Mouse (Mus musculus) intestine, postnatal 0 days (tissue): ENCODE measurements at regions not wholly inside any gene's neighbourhood (a gene's known extent, or its start where the extent isn't known, plus 50 kb on each side); places are given as distances from the start of the nearest gene placed in this dataset.

ENCODE experiments used
- ATAC-seq: fragments of 200-750 bp; cut with Nextera tagmentation; 2 replicates; pipeline ENCODE4 v1.8.0; 2017; ENCODE audit warnings: mild to moderate bottlenecking, moderate TSS enrichment, moderate library complexity
- H3K27ac ChIP-seq: fragments of 300-500 bp; sonication (generic); 2 replicates; pipeline ENCODE4 v1.5.1; 2014; ENCODE audit warnings: mild to moderate bottlenecking, low read depth, low read length, moderate library complexity
- H3K27me3 ChIP-seq: fragments of 300-500 bp; sonication (generic); replicated peaks from 2 replicates; pipeline ENCODE4 v1.6.1; 2014; ENCODE audit warnings: low read length, mixed read lengths; ENCODE audit not compliant: control insufficient read depth, insufficient read depth
- H3K36me3 ChIP-seq: fragments of 300-500 bp; sonication (generic); 2 replicates; pipeline ENCODE4 v1.6.1; 2014; ENCODE audit warnings: mild to moderate bottlenecking, moderate library complexity; ENCODE audit not compliant: control insufficient read depth, insufficient read depth
- H3K4me1 ChIP-seq: fragments of 300-500 bp; sonication (generic); replicated peaks from 2 replicates; pipeline ENCODE4 v1.6.1; 2014; ENCODE audit warnings: antibody characterized with exemption, low read length, mixed read lengths; ENCODE audit not compliant: control insufficient read depth, insufficient read depth
- H3K4me2 ChIP-seq: fragments of 300-500 bp; sonication (generic); replicated peaks from 2 replicates; pipeline ENCODE4 v1.6.1; 2014; ENCODE audit warnings: low read depth, mild to moderate bottlenecking, moderate library complexity
- H3K4me3 ChIP-seq: fragments of 300-500 bp; sonication (generic); 2 replicates; pipeline ENCODE4 v1.5.1; 2014; ENCODE audit warnings: low read depth, low read length
- H3K9ac ChIP-seq: fragments of 300-500 bp; sonication (generic); 2 replicates; pipeline ENCODE4 v1.6.1; 2014; ENCODE audit warnings: mild to moderate bottlenecking, low read depth, low read length
- H3K9me3 ChIP-seq: fragments of 300-500 bp; sonication (generic); 2 replicates; pipeline ENCODE4 v1.6.1; 2016; ENCODE audit warnings: mixed run types; ENCODE audit not compliant: control insufficient read depth
- CTCF ChIP-seq: sonication (generic); IDR thresholded peaks from 2 replicates; pipeline ENCODE4 v1.5.1; 2016; ENCODE audit warnings: low read depth, mild to moderate bottlenecking, control low read depth, antibody characterized with exemption, moderate library complexity
- WGBS: fragments of 180-500 bp; shearing (Covaris S2); extraction: QIAGEN DNeasy Blood & Tissue Kit; methylation state at CpG from one replicate; pipeline ENCODE4 v1.1.7; 2014; 5-methylcytosine and 5-hydroxymethylcytosine counted together

DNA sequence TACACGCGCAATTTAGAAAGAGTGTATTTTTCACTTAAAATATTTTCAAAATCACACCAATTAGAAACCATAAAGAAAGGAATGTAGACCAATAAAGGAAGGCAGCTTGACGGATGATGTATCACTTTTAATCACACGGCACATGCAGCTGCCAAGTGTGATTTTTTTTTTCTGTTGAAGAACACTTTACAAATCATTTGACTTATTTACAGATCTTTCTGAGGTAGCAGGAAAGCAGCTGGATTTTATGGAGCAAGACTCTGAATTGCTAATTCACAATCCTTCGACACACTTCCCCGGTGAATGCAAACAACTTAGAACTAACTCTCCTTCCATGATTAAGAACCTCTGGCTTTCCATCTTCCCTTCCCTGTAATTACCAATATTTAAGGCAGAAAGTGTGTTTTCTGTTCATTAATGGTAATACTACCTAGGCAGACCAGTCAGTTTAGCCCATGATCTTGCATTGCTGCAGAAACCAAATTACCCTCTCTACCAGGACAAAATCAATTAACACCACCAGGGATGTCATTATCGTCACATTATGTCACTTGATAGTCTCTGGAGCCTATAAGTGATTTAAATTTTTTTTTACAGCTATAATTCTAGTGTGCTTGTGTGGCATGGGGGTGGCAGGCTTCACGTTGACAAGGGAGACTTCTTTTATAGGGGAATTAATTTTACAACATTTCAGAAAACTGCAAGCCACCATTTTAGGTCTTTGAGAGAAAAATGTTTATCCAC, 239.3 kb upstream of the Veph1 start:
- H3K36me3 ChIP-seq: no peaks in the 10 kb centered on the region
- no peaks in the 10 kb centered on the region for H3K27me3 ChIP-seq
- H3K9me3 ChIP-seq: no peaks in the 10 kb centered on the region
- no peak overlapping the region for H3K27ac ChIP-seq
- H3K4me1 ChIP-seq: no peaks in the 10 kb centered on the region
- ATAC-seq: no peak
- 55% methylated on average over 8 of the region's 8 CpGs for WGBS
- no peak for TF ChIP-seq CTCF
- no peak overlapping the region for H3K4me2 ChIP-seq
- H3K9ac ChIP-seq: no peak overlapping the region
- no peak overlapping the region for H3K4me3 ChIP-seq

DNA sequence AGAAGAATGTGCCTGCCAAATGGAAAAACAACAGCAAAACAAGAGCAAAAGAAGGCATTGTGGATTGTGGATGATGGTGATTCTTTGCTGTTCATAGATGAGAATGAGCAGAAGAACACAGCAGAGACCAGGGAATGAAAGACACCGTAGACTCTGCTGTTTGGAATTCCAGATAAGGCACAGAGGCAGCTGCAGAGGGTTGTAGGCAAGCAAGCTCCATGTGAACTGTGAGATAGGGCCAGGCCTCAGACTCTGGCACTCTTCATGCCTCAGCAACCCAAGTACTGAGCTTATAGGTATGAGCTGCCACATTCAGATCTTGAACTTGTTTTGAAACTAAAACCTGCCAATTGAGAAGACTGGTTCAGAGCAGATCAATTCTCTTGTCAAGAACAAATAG, 223.3 kb upstream of the Veph1 start:
- H3K4me2 ChIP-seq: no peak overlapping the region
- no peak overlapping the region for H3K27ac ChIP-seq
- no peaks in the 10 kb centered on the region for H3K4me1 ChIP-seq
- no peaks in the 10 kb centered on the region for H3K36me3 ChIP-seq
- H3K9ac ChIP-seq: no peak overlapping the region
- no peak for ATAC-seq
- no peak overlapping the region for H3K4me3 ChIP-seq
- WGBS: 48% methylated on average over 1 of the region's 1 CpGs
- TF ChIP-seq CTCF: no peak
- no peaks in the 10 kb centered on the region for H3K27me3 ChIP-seq
- no peaks in the 10 kb centered on the region for H3K9me3 ChIP-seq

DNA sequence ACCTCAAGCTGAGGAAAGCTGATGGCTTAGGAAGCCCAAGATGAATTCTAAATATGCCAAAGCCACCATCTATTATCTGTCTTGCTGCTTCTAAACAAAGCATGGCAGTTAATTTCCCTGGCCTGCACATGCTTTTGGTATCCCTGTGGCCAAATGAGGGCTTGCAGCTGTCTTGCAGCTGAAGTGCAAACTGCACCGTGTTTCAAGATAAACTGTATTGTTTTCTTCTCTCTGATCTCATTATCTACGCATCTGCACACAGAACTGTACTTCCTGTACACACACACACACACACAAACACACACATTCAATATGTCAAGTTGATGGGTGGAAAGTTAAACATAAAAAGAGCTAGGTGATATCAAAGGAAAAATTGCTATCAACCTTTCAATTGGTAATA, 221.7 kb upstream of the Veph1 start:
- WGBS: 33% methylated on average over 2 of the region's 2 CpGs
- no peak overlapping the region for H3K4me3 ChIP-seq
- no peak overlapping the region for H3K4me2 ChIP-seq
- no peak overlapping the region for H3K27ac ChIP-seq
- H3K9me3 ChIP-seq: no peaks in the 10 kb centered on the region
- no peak overlapping the region for H3K9ac ChIP-seq
- ATAC-seq: no peak
- H3K36me3 ChIP-seq: no peaks in the 10 kb centered on the region
- H3K27me3 ChIP-seq: no peaks in the 10 kb centered on the region
- TF ChIP-seq CTCF: no peak
- no peaks in the 10 kb centered on the region for H3K4me1 ChIP-seq

DNA sequence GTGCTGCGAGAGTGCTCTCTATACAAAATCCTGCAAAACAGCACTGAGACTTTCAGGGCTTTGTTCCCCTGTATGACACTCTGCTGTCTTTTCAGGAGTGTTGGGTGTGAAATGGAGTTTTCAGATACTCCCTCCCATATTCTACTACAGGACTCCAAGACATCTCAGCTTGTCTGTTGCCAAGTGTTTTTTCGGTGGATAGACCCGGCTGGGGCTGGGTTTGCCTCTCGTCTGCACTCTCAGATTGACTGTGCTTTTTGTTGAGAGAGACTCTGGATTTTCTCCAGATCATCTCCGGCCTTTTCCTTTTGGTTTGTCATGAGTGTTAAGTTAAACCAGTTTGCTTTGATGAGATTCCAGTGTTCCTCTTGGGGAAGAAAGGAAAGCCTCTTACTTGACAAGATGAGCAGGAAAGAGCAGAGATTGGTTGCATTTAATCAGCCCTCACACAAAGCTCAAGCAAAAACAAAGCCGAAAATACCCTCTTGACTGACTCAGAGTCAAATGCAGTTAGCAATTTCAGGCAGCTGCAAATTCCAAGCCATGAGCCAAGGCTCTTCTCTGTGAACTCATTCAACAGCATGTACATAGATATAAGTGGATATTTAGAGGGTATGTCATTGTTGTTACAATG, 219.3 kb upstream of the Veph1 start:
- no peak overlapping the region for H3K4me2 ChIP-seq
- no peak overlapping the region for H3K9ac ChIP-seq
- no peaks in the 10 kb centered on the region for H3K36me3 ChIP-seq
- H3K27me3 ChIP-seq: no peaks in the 10 kb centered on the region
- no peak for ATAC-seq
- no peak overlapping the region for H3K4me3 ChIP-seq
- H3K9me3 ChIP-seq: no peaks in the 10 kb centered on the region
- H3K27ac ChIP-seq: no peak overlapping the region
- no peak for TF ChIP-seq CTCF
- 65% methylated on average over 6 of the region's 6 CpGs for WGBS
- H3K4me1 ChIP-seq: no peaks in the 10 kb centered on the region

DNA sequence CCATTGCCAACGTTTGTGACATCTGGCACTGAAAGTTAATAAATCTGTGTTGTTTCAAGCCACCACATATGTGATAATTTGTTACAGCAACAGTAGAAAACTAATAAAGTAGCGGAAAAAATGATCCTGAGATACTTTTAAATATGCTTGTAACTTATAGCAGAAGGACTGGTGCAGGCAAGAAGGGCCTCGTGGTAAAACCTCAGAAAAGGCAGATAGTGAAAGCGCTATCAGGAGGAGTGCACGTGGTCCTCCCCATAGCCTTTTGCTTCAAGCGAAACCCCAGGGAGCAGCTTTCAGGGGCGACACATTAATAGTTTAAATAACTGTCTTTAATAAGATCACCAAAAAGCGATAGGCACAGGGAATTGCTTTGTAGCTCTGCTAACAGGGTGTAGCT, 217.9 kb upstream of the Veph1 start:
- 85% methylated on average over 8 of the region's 8 CpGs for WGBS
- no peak for TF ChIP-seq CTCF
- no peak overlapping the region for H3K27ac ChIP-seq
- ATAC-seq: no peak
- H3K4me1 ChIP-seq: no peaks in the 10 kb centered on the region
- H3K27me3 ChIP-seq: no peaks in the 10 kb centered on the region
- H3K4me3 ChIP-seq: no peak overlapping the region
- H3K9ac ChIP-seq: no peak overlapping the region
- H3K9me3 ChIP-seq: no peaks in the 10 kb centered on the region
- H3K4me2 ChIP-seq: no peak overlapping the region
- no peaks in the 10 kb centered on the region for H3K36me3 ChIP-seq

DNA sequence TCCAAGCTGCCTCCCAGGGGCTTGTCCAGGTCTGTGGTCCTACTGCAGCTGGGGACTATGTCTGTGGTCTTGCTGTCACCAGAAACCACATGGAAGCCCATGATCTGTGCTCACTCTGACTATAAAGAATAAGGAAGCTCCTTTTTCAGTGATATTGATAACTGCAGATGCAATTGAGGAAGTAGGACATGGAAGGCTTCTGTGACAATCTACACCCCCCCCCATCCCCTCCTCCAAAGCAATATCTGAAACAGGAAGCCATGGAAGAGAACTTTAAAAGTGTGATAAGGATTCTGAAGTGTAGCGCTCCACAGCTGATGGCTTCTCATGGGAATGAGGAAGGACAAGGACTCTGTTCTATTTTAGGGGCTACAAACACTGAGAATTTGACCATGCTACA, 215.8 kb upstream of the Veph1 start:
- Histone ChIP-seq H3K4me2 (no peak overlapping the region), H3K4me1 (no peaks in the 10 kb centered on the region), H3K9ac (no peak overlapping the region), H3K4me3 (no peak overlapping the region), H3K27ac (no peak overlapping the region), H3K36me3 (no peaks in the 10 kb centered on the region), H3K27me3 (no peaks in the 10 kb centered on the region), H3K9me3 (no peaks in the 10 kb centered on the region)
- 89% methylated on average over 1 of the region's 1 CpGs for WGBS
- ATAC-seq: no peak
- no peak for TF ChIP-seq CTCF

DNA sequence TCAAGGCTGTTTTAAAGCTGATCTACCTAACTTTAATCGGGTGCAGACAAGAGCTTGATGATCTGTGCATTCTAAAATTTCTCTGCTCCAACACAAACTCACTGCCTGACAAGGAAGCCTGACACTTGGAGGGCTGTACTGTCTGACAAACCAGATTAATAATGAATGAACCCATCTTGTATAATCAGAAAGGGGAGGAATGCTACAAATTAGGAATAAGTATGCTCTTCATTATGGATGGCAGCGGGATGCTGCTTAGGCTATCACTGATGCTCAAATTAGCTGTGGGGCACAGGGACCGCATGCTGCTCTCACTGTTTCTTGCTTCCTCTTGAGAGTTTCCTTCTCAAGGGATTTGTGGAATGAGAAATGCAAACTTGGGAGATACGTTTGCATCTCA, 213.8 kb upstream of the Veph1 start:
- H3K27ac ChIP-seq: no peak overlapping the region
- H3K4me2 ChIP-seq: no peak overlapping the region
- H3K9ac ChIP-seq: no peak overlapping the region
- 78% methylated on average over 4 of the region's 4 CpGs for WGBS
- no peaks in the 10 kb centered on the region for H3K27me3 ChIP-seq
- no peaks in the 10 kb centered on the region for H3K36me3 ChIP-seq
- no peak overlapping the region for H3K4me3 ChIP-seq
- H3K9me3 ChIP-seq: no peaks in the 10 kb centered on the region
- ATAC-seq: no peak
- TF ChIP-seq CTCF: no peak
- H3K4me1 ChIP-seq: no peaks in the 10 kb centered on the region
